Mouse (Mus musculus): ENCODE results near the gene Rnf141.

The Rnf141 gene

GRCm38 (mm10) chr7:110792201-110792600, 52.1 kb downstream of the Rnf141 start:
- no peak for DNase-seq

- no peak for DNase-seq
Observed at GRCm38 (mm10) chr7:110790878-110791277, 53.4 kb downstream of the Rnf141 start.

DNA sequence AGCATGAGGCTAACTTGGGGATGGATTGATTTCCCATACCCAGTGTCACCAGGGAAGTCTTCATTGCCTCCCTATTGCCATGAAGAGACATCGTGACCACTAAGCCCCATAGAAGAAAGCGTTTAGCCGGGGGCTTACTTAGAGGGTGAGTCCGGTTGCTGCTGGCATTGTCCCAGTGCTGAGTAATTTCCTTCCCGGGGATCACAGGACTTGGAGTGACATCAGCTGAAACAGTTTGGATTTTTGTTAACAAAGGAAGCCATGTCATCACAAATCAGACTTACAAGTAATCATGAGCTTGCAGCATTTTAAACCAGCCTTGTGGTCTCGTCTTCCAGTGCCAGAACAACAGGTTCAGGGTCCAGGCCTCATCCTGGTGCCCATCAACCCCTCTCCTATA, 56.9 kb downstream of the Rnf141 start:
- DNase-seq, result peak; percentile 76

- DNase-seq, result no peak
Observed at GRCm38 (mm10) chr7:110785741-110786146, 58.5 kb downstream of the Rnf141 start.

DNA sequence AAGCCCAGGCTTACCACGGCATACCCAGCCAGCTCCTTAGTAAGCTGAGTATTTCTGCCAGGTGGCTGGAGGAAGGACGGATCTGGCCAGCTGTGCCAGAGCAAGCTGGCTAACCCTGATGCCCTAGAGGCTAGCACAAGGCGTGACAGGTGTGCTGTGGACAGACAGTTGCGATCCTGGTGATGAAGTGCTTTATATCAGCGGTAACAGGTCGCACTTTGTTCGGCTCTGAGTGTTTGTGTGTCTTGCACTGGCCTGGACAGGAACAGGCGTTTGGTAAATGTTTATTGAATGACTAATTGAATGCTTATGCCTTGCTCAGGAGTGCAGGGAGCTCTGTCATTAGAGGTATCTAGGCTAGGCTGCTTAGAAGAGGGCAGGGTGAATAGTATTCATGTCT, 59.3 kb downstream of the Rnf141 start:
- no peak for DNase-seq

GRCm38 (mm10) chr7:110782845-110783478, 61.3 kb downstream of the Rnf141 start:
- no peak for DNase-seq

GRCm38 (mm10) chr7:110782135-110782534, 62.1 kb downstream of the Rnf141 start:
- DNase-seq, result peak; percentile 54

GRCm38 (mm10) chr7:110781231-110781711, 63.0 kb downstream of the Rnf141 start:
- DNase-seq, result peak; percentile 44

- no peak for DNase-seq
Observed at GRCm38 (mm10) chr7:110780520-110780919, 63.7 kb downstream of the Rnf141 start.

DNA sequence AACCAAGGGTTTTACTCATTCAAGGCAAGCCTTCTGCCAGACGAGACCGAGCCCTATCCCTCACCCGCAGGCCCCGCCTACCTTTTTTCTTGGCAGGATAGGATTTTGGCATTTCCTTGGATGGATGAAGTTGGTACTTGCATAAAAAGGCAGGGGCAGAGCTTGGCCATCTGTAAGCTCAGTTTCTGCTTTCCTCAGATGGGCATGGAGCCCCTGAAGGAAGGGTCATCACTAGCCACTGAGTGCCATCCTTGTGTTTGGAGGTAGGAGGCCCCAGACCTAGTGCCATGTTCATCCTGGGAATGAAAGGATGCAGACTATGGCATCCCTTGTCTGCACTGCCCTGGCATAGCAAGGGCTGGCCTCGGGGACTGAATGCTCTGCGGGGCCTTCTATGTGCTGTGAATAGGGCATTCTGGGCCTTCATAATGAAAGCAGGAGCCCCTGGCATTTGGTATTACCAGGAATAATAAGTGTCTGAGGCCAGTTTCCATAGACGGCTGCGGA, 64.6 kb downstream of the Rnf141 start:
- DNase-seq, result no peak

DNA sequence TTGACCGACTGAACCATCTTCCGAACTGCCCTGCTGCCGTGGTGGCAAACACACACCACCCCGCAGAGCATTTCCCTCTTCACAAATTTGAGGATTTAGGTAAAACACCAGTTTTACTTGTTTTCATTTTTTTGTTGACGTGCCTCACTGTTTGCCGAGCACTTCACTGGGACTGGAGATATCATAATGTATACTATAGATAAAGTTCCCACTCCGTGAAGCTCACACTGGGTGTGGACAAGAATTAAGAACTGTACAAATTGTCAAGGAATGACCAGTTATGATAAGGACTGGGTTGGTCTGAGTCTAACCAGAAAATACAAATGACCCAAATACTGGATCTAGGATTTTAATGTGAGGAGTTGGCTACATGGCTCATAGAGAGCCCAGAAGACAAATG, 65.3 kb downstream of the Rnf141 start:
- no peak for DNase-seq

GRCm38 (mm10) chr7:110777146-110778001, 66.9 kb downstream of the Rnf141 start:
- DNase-seq, result no peak

- DNase-seq, result no peak
Observed at GRCm38 (mm10) chr7:110774674-110775073, 69.6 kb downstream of the Rnf141 start.

DNA sequence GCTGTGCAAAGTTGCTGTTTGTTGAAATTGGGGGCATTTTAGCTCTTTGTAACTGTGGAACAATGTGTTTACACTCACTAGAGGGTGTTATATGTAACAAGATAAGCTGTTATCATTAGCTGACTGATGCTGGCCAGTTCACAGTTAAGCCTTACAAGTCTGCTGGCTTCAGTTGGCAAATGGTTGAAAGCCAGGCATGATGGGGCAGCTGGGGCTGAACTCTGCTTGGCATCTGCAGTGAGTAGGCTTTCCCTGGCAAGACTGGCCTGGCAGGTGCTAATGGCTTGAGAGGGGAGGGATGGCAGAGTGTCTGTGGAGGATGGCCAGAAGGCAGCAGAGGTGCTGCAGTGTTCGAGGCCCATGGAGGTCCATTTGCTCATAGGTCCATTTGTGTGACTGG, 70.2 kb downstream of the Rnf141 start:
- DNase-seq, result no peak

GRCm38 (mm10) chr7:110773204-110774002, 70.9 kb downstream of the Rnf141 start:
- DNase-seq, result peak; percentile 49

DNA sequence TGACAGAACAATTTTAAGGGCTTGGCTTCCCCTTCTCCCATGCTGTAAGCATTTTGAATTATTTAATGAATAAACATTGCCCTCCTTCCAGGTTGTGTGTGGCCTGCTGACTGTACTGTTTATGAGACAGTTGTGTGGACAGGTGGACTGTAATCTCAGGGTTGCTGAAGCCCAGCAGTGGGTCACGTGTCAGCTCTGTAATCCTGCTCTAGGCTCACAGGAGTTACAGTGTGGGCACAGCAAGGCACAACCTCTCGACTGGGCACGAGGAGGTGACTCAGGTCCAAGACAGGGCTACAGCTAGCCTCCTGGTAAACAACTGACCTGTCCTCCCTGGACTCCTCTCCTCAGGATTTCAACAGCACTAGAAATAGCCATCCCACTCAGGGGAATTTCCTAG, 71.9 kb downstream of the Rnf141 start:
- DNase-seq, result no peak

- DNase-seq, result no peak
Observed at GRCm38 (mm10) chr7:110770949-110771348, 73.3 kb downstream of the Rnf141 start.

DNA sequence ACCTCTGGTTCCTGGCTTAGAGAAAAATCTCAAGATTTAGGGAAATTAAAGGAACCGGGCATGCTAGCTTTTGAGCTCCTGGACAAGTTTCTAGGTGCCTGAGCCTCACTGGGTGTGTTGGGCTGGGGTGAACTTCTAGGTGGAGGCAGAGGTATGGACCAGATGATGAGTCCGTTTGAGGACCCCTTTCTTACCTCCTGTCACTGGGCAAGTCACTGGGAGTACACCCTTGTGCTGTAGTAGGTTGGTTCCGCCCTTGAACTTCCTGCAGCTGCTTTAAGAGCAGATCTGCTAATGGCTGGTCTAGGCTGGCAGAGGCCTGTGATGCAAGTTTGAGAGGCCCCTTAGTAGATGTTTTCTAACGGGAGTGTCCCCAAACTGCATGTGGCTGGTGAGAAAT, 75.2 kb downstream of the Rnf141 start:
- DNase-seq, result peak; percentile 33

DNA sequence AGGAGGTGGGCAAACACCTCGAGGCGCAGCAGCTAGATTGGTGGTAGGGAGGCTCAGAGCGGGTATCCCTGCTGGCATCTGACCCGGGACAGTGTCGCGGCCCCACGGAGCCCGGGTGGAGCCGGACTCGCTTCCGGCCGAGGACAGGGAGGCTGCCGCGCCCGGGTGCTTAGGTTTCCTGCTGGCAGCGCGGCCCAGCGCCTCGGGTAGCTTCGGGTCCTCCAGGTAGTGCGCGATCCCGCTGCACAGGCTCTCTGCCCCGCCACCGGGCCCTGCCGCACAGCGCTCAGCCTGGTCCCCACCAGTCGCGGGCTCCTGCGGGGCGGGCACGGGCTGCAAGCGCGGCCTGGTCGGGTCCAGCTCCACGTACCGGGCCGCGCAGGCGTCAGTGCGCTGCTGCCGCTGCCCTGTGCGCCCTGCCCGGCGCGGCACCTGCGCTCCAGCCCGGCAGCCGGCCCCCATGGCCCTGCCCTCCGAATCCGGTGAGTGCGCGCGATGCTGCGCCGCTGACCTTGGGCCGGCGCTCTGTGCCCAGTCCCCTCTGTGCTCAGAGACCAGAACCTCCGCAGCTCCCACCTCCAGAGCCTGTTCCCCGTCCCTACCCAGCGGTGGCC, 75.7 kb downstream of the Rnf141 start:
- peak; percentile 62 for DNase-seq

DNA sequence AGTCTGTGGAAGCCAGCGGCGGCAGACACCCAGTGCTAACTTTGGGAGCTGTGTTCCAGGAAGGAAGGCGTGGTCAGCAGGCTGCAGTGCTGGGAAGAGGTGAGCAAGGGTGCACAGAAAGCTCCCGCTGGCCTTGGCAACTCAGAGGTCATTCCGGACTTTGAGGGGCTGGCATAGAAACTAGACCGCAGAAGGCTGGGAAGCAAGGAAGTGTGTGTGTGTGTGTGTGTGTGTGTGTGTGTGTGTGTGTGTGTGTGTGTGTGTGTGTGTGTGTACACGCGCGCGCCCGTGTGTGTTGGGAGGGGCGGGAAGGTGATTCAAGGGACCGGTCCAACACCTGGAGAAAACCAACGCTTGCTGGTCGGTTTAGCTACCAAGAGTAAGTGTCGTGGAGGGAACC, 76.3 kb downstream of the Rnf141 start, which contains the start of gene Ampd3:
Gene Ampd3, plus strand, starts transcription at position 206 of the 400 bp plus-strand sequence.
- DNase-seq, result no peak

GRCm38 (mm10) chr7:110762605-110763180, 81.6 kb downstream of the Rnf141 start:
- no peak for DNase-seq

DNA sequence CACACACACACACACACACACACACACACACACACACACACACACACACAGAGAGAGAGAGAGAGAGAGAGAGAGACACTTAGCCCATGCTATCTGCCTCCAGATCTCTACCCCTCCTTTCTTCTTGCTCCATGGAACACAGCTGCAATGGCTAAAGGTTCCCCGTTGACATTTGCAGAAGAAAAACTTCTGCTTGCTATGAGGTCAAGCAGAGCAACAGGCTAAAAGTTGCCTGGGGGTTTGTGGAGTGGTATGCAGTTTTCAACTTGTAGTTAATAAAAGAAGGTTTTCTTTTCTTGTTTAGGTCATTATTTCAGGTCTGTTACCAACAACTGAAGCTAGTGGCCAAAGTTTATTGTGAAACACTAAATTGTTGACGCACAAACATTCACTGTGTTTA, 87.8 kb downstream of the Rnf141 start:
- DNase-seq, result no peak

Measured in lung, postnatal 14 days (tissue).